Mouse (Mus musculus) liver, adult 2 months (tissue): ENCODE measurements around the gene Gemin5.

ENCODE experiments used
- CTCF ChIP-seq: fragments of 200-500 bp; IDR thresholded peaks from 2 replicates; pipeline ENCODE4 v1.5.1; 2011; ENCODE audit warnings: low read depth, low read length, control low read depth
- POLR2A ChIP-seq: fragments of 200-500 bp; IDR thresholded peaks from 2 replicates; pipeline ENCODE4 v1.6.1; 2011; ENCODE audit warnings: low read length, control low read depth; ENCODE audit not compliant: insufficient read depth; ENCODE audit errors: extremely low read depth

DNA sequence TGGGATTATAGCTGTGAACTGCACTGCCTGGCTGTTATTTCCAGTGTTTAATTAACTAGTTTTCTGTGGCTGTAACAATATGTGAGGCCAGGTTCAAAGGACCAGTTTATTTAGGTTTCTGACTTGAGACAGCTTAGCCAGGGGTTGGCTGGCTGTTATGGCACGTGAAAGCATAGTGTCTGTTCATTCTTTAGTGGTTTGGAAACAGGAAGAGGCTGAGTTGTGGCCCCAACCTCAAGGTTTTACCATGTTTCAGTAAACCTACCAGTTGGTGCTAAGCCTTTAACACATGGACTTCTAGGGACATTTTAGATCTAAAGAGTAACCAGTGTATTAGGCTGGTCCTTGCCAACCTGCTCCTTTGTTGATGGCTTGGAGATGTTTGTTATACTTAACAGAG, 51.8 kb downstream of the Gemin5 start:
- TF ChIP-seq CTCF (no peak), POLR2A (no peak)
